Mouse (Mus musculus): ENCODE measurements at regions not wholly inside any gene's neighbourhood (a gene's known extent, or its start where the extent isn't known, plus 50 kb on each side); places are given as distances from the start of the nearest gene placed in this dataset.

GRCm38 (mm10) chr17:45866346-45866745, 132.7 kb upstream of the 1600014C23Rik start:
- Histone ChIP-seq H3K79me2 (replicated peaks; ENCODE audit: control insufficient read depth, extremely low read depth, insufficient read depth, poor library complexity, severe bottlenecking) (no peaks in the 10 kb centered on the region), H3K9ac (ENCODE audit: insufficient read depth, low read depth) (no peak overlapping the region), H3K27ac (ENCODE audit: insufficient read depth, low read depth) (no peak overlapping the region), H3K27me3 (replicated peaks) (peaks cover 83% of the 10 kb centered on the region), H3K4me2 (ENCODE audit: insufficient read depth, low read depth, poor library complexity, severe bottlenecking) (no peak overlapping the region), H3K4me1 (ENCODE audit: control insufficient read depth in 1 of 2, insufficient read depth in 2 of 2) (0 out of 4 replicates have a peak, but pooled peaks cover 0 to 2% of the 10 kb centered on the region in 2 experiments), H3K36me3 (replicated peaks in 1 of 2; ENCODE audit: control insufficient read depth in 1 of 2, insufficient read depth in 1 of 2, low read length in 1 of 2) (no peaks in the 10 kb centered on the region), H3K4me3 (replicated peaks in 1 of 3; ENCODE audit: low read depth in 2 of 3, low read length in 2 of 3, poor library complexity in 1 of 3) (no peak overlapping the region), H3K9me3 (replicated peaks; ENCODE audit: low read length) (peaks cover 12% of the 10 kb centered on the region)
- in situ Hi-C loops (cut with MboI; ENCODE audit: low pct_ligation_motif_present, low pct_unique_long_range_greater_than_20kb, low sequenced_read_pairs), result no loop called here
- TF ChIP-seq POLR2A (IDR thresholded peaks at IDR 0.05; ENCODE audit: low read depth, low read length) (no peak), RAD21 (IDR thresholded peaks at IDR 0.05; ENCODE audit: low read depth, low read length) (no peak), NELFE (IDR thresholded peaks at IDR 0.05; ENCODE audit: low read depth, low read length) (no peak), MAX (IDR thresholded peaks at IDR 0.05; ENCODE audit: low read length) (no peak), SIN3A (IDR thresholded peaks at IDR 0.05; ENCODE audit: low read length) (no peak)
- dilution Hi-C loops (cut with MboI; ENCODE audit: extremely low pct_ligation_motif_present, extremely low pct_unique_long_range_greater_than_20kb, low sequenced_read_pairs), result no loop called here
- no peak for DNase-seq (ENCODE audit: extremely low read depth)

GRCm38 (mm10) chr17:45865944-45866343, 132.3 kb upstream of the 1600014C23Rik start:
- Histone ChIP-seq H3K27me3 (replicated peaks) (peaks cover 83% of the 10 kb centered on the region), H3K9ac (ENCODE audit: insufficient read depth, low read depth) (no peak overlapping the region), H3K36me3 (replicated peaks in 1 of 2; ENCODE audit: control insufficient read depth in 1 of 2, insufficient read depth in 1 of 2, low read length in 1 of 2) (no peaks in the 10 kb centered on the region), H3K4me1 (ENCODE audit: control insufficient read depth in 1 of 2, insufficient read depth in 2 of 2) (0 out of 4 replicates have a peak, but pooled peaks cover 0 to 2% of the 10 kb centered on the region in 2 experiments), H3K9me3 (replicated peaks; ENCODE audit: low read length) (peaks cover 12% of the 10 kb centered on the region), H3K4me2 (ENCODE audit: insufficient read depth, low read depth, poor library complexity, severe bottlenecking) (no peak overlapping the region), H3K4me3 (replicated peaks in 1 of 3; ENCODE audit: low read depth in 2 of 3, low read length in 2 of 3, poor library complexity in 1 of 3) (no peak overlapping the region), H3K27ac (ENCODE audit: insufficient read depth, low read depth) (no peak overlapping the region), H3K79me2 (replicated peaks; ENCODE audit: control insufficient read depth, extremely low read depth, insufficient read depth, poor library complexity, severe bottlenecking) (no peaks in the 10 kb centered on the region)
- TF ChIP-seq USF1 (IDR thresholded peaks at IDR 0.05; ENCODE audit: low read depth, low read length) (no peak), KAT2A (IDR thresholded peaks at IDR 0.05; ENCODE audit: insufficient replicate concordance, low read length) (no peak), MXI1 (IDR thresholded peaks at IDR 0.05; ENCODE audit: low read depth, low read length) (no peak), ELF1 (IDR thresholded peaks at IDR 0.05; ENCODE audit: low read depth, low read length) (no peak), MYC (IDR thresholded peaks at IDR 0.05; ENCODE audit: low read depth, low read length) (no peak), CHD1 (IDR thresholded peaks at IDR 0.05; ENCODE audit: low read depth, low read length) (no peak), SMC3 (IDR thresholded peaks at IDR 0.05; ENCODE audit: low read depth, low read length) (no peak), E2F4 (IDR thresholded peaks at IDR 0.05; ENCODE audit: insufficient replicate concordance, low read depth, low read length) (no peak), JUND (conservative IDR thresholded peaks at IDR 0.05; ENCODE audit: low read depth, low read length) (no peak), BHLHE40 (IDR thresholded peaks at IDR 0.05; ENCODE audit: low read depth, low read length) (no peak), ZNF384 (IDR thresholded peaks at IDR 0.05; ENCODE audit: low read depth, low read length) (no peak), POLR2A (IDR thresholded peaks at IDR 0.05; ENCODE audit: low read depth, low read length) (no peak), ETS1 (conservative IDR thresholded peaks at IDR 0.05; ENCODE audit: low read depth, low read length) (no peak), MEF2A (IDR thresholded peaks at IDR 0.05; ENCODE audit: borderline replicate concordance, low read depth, low read length) (no peak), POLR2AphosphoS2 (IDR thresholded peaks at IDR 0.05; ENCODE audit: low read depth, low read length) (no peak), SIN3A (IDR thresholded peaks at IDR 0.05; ENCODE audit: low read length) (no peak)
- dilution Hi-C loops (cut with MboI; ENCODE audit: extremely low pct_ligation_motif_present, extremely low pct_unique_long_range_greater_than_20kb, low sequenced_read_pairs), result no loop called here
- in situ Hi-C loops (cut with MboI; ENCODE audit: low pct_ligation_motif_present, low pct_unique_long_range_greater_than_20kb, low sequenced_read_pairs), result no loop called here
- no peak for DNase-seq (ENCODE audit: extremely low read depth)

Data from CH12.LX (cell line).